Mouse (Mus musculus): ENCODE data around the gene Hoxa6.

DNA sequence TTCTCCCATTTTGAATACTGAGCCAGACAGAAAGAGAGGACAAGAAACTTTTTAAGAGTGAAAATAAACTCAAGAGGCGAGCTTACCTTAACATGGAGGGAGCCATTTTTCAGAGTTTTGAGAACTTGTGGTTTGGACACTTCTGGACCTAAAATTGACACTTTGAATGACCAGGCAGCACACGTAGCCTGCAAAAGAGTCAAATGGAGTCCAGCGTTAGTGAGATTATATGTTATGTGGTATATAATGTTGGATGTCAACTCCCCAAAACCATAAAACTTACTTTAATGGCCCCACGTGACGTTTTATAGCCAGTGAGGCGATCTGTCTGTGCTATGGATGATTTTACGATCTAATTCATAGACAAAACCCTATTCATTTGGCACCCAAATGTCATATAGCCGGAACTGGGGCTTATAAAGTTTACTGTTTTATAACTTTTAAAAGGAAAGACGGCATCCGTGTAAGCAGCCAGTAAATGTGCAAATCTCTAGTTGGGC is 7.7 kb downstream of the Hoxa6 start:
- TF ChIP-seq POLR2A (IDR thresholded peaks at IDR 0.05; ENCODE audit: borderline replicate concordance, control insufficient read depth, low read depth, low read length) (no peak), CTCF (IDR thresholded peaks at IDR 0.05; ENCODE audit: control insufficient read depth, insufficient read depth, low read length) (no peak)
